Mouse (Mus musculus): Measurements from ENCODE around the gene Pigw. TPM values are rescaled to one million over a fixed set of nuclear protein-coding genes. Genes with fewer than 3 reads are reported as not detected.

Pigw gene
- total and polyA plus RNA-seq, 3 experiments, result 2.7 to 3.5 TPM; not detected in 1

DNA sequence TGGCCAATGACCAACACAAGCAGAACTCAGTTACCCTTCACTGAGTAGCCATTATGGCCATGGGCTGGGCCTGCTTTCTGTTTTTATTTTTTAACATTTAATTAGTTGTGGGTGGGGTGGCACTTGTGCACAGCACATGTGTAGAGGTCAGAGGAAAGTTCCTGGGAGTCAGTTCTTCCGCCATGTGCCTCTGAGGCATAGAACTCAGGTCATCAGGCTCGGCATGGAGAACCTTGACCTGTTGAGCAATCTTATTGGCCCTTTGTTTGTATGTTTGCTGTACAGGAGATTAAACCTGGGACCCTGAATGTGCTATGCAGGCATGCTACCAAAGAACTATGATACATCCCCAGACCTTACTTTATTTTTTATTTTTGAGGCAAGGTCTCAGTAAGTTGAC lies 9.4 kb upstream of the Pigw start:
- Histone ChIP-seq H3K79me2 (ENCODE audit: control insufficient read depth, insufficient read depth, low read length, poor library complexity) (no peaks in the 10 kb centered on the region), H3K36me3 (ENCODE audit: control insufficient read depth in 1 of 2, insufficient read depth in 2 of 2, low read length in 2 of 2) (peaks cover 0 to 7% of the 10 kb centered on the region in 2 experiments; a peak in 2 of 4 replicates), H3K4me3 (ENCODE audit: control insufficient read depth in 1 of 2, insufficient read depth in 1 of 2, low read depth in 2 of 2, low read length in 2 of 2) (no peak overlapping the region), H3K9me3 (replicated peaks; ENCODE audit: insufficient read depth, low read length) (no peaks in the 10 kb centered on the region), H3K4me1 (ENCODE audit: control insufficient read depth in 1 of 2, insufficient read depth in 2 of 2, low read length in 2 of 2) (no peaks in the 10 kb centered on the region), H3K27me3 (ENCODE audit: control insufficient read depth in 1 of 2, insufficient read depth in 2 of 2, low read length in 2 of 2) (no peaks in the 10 kb centered on the region), H3K9ac (ENCODE audit: control insufficient read depth, low read depth, low read length, poor library complexity, severe bottlenecking) (no peak overlapping the region), H3K27ac (ENCODE audit: control insufficient read depth, low read depth, low read length) (no peak overlapping the region)
- TF ChIP-seq TAL1 (IDR thresholded peaks at IDR 0.05; ENCODE audit: low read length) (no peak), POLR2AphosphoS2 (IDR thresholded peaks at IDR 0.05; ENCODE audit: low read length) (no peak), USF1 (IDR thresholded peaks at IDR 0.05; ENCODE audit: low read depth, low read length) (no peak), MYC (IDR thresholded peaks at IDR 0.05; ENCODE audit: low read depth, low read length) (no peak), CHD2 (IDR thresholded peaks at IDR 0.05; ENCODE audit: low read length) (no peak), E2F4 (IDR thresholded peaks at IDR 0.05; ENCODE audit: borderline replicate concordance, low read depth, low read length) (no peak), UBTF (IDR thresholded peaks at IDR 0.05; ENCODE audit: borderline replicate concordance, insufficient read depth, low read depth, low read length) (no peak), ETS1 (IDR thresholded peaks at IDR 0.05; ENCODE audit: low read depth, low read length) (no peak), RCOR1 (IDR thresholded peaks at IDR 0.05; ENCODE audit: low read depth, low read length) (no peak), HCFC1 (IDR thresholded peaks at IDR 0.05; ENCODE audit: low read depth, low read length) (no peak), GABPA (IDR thresholded peaks at IDR 0.05; ENCODE audit: low read depth, low read length) (no peak), POLR2A (IDR thresholded peaks at IDR 0.05; ENCODE audit: control insufficient read depth in 1 of 2, insufficient read depth in 1 of 2, low read depth in 1 of 2, low read length in 2 of 2, poor library complexity in 1 of 2) (no peak), ZC3H11A (IDR thresholded peaks at IDR 0.05; ENCODE audit: low read depth, low read length) (no peak), KAT2A (conservative IDR thresholded peaks at IDR 0.05; ENCODE audit: low read depth, low read length) (no peak), CTCF (IDR thresholded peaks at IDR 0.05 in 2 of 3, conservative IDR thresholded peaks at IDR 0.05 in 1 of 3; ENCODE audit: control insufficient read depth in 1 of 3, insufficient read depth in 1 of 3, low read depth in 2 of 3, low read length in 3 of 3, poor library complexity in 1 of 3, severe bottlenecking in 1 of 3) (no peak)
- DNase-seq (ENCODE audit: low read depth, low spot score), result no peak

DNA sequence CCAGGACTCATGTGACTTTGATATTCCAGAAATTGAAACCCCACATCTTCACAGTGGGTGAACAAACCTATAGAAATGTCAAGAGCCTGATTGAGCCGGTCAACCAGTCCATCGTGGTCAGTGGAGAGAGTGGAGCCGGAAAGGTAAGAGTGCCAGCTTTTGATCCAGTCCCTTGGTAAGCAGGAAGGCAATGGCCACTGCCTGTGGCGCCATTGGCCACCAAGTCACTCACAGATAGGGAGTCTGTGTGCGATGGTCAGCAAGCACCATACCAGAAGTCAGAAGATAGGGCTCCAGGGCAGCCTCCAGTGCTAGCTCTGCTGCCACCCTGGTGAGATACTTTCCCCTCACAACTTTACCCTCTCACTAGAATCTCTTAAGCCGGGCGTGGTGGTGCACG lies 7.9 kb upstream of the Pigw start:
- Histone ChIP-seq H3K27me3 (ENCODE audit: control insufficient read depth in 1 of 2, insufficient read depth in 2 of 2, low read length in 2 of 2) (no peaks in the 10 kb centered on the region), H3K4me1 (ENCODE audit: control insufficient read depth in 1 of 2, insufficient read depth in 2 of 2, low read length in 2 of 2) (no peaks in the 10 kb centered on the region), H3K4me3 (ENCODE audit: control insufficient read depth in 1 of 2, insufficient read depth in 1 of 2, low read depth in 2 of 2, low read length in 2 of 2) (no peak overlapping the region), H3K79me2 (ENCODE audit: control insufficient read depth, insufficient read depth, low read length, poor library complexity) (no peaks in the 10 kb centered on the region), H3K36me3 (ENCODE audit: control insufficient read depth in 1 of 2, insufficient read depth in 2 of 2, low read length in 2 of 2) (peaks cover 0 to 7% of the 10 kb centered on the region in 2 experiments; a peak in 2 of 4 replicates), H3K9ac (ENCODE audit: control insufficient read depth, low read depth, low read length, poor library complexity, severe bottlenecking) (no peak overlapping the region), H3K27ac (ENCODE audit: control insufficient read depth, low read depth, low read length) (no peak overlapping the region), H3K9me3 (replicated peaks; ENCODE audit: insufficient read depth, low read length) (no peaks in the 10 kb centered on the region)
- TF ChIP-seq POLR2A (IDR thresholded peaks at IDR 0.05; ENCODE audit: control insufficient read depth in 1 of 2, insufficient read depth in 1 of 2, low read depth in 1 of 2, low read length in 2 of 2, poor library complexity in 1 of 2) (no peak), MAZ (IDR thresholded peaks at IDR 0.05; ENCODE audit: low read depth, low read length) (no peak), NELFE (IDR thresholded peaks at IDR 0.05; ENCODE audit: low read depth, low read length) (no peak), BHLHE40 (IDR thresholded peaks at IDR 0.05; ENCODE audit: borderline replicate concordance, low read depth, low read length) (no peak), USF1 (IDR thresholded peaks at IDR 0.05; ENCODE audit: low read depth, low read length) (no peak)
- no peak for DNase-seq (ENCODE audit: low read depth, low spot score)
